Mouse (Mus musculus): Measurements from ENCODE around the gene Gpr137. TPM values are rescaled to one million over a fixed set of nuclear protein-coding genes. Genes with fewer than 3 reads are reported as not detected.
"Not testable (repeated sequence)": the region's sequence is repeated elsewhere in the genome, so short reads cannot be mapped to it uniquely, and the experiment has no call there.

Gene Gpr137
- total and polyA plus RNA-seq, 2 experiments from 2014 or later = 68.5 to 75.2 TPM

DNA sequence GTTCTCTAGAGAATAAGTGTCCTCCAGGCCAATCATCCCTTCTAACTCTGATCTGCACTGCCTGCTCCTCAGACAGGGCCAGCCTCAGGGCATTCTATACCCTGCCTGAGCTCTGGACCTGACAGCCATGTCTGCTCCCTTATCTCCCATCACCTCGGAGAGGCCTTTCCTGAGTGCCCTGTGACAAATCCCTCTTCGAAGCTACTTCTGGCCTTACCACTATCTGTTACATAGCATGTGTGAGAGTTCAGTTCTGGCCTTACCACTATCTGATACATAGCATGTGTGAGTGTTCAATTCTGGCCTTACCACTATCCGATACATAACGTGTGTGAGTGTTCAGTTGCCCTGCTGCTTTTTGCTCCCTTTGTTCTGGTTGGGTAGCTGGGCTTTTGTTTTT lies 27.0 kb downstream of the Gpr137 start:
- TF ChIP-seq CTCF (IDR thresholded peaks at IDR 0.05; ENCODE audit: low read depth) = no peak
- ATAC-seq = no peak
- Histone ChIP-seq H3K27me3 (ENCODE audit: insufficient read depth, low read length) (no peaks in the 10 kb centered on the region), H3K9ac (no peak overlapping the region), H3K9me3 (ENCODE audit: low read length) (no peaks in the 10 kb centered on the region), H3K4me1 (ENCODE audit: insufficient read depth) (peaks cover 3% of the 10 kb centered on the region), H3K36me3 (ENCODE audit: insufficient read depth) (peaks cover 42% of the 10 kb centered on the region), H3K4me3 (ENCODE audit: low read depth, low read length) (no peak overlapping the region), H3K27ac (ENCODE audit: low read depth, low read length) (no peak overlapping the region), H3K4me2 (ENCODE audit: low read depth) (no peak overlapping the region)
- no peak for DNase-seq
- WGBS = 91% methylated on average over 4 of the region's 4 CpGs

DNA sequence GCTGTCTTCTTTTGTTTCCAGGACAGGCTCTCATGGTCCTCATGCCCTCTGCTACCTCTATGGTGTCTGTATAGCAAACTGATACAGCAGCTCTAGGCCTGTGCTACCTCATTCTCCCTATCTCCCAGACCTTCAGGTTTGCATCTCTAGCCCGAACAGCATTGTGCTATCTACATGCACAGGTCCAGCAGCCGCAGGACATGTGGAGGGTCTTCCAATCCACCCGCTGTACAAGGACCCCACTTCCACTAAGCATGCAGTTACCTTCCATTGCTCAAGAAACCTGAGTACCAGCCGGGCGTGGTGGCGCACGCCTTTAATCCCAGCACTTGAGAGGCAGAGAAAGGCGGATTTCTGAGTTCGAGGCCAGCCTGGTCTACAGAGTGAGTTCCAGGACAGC lies 27.7 kb downstream of the Gpr137 start:
- TF ChIP-seq CTCF (IDR thresholded peaks at IDR 0.05; ENCODE audit: low read depth) = no peak

DNA sequence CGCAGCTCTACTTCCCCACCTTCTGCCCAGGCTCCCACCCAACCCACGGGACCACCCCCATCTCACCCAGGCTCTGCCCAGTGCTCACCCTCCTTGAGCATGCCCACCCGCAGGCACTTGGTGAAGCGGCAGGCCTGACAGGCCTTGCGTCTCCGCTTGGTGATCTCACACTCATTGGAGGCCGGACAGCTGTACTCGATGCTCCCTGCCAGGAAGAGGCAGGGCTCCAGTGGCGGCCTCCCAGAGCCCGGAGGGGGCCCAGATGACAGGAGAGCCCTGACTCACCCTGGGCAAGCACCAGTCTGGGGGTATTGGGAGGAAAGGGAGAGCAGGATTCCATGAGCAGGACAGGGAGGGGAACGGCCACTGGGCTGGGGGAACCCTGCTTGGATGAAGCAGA lies 28.3 kb downstream of the Gpr137 start:
- no peak for TF ChIP-seq CTCF (IDR thresholded peaks at IDR 0.05; ENCODE audit: low read depth)
- H3K36me3 ChIP-seq (ENCODE audit: insufficient read depth) = peaks cover 42% of the 10 kb centered on the region
- H3K27ac ChIP-seq (ENCODE audit: low read depth, low read length) = no peak overlapping the region
- H3K4me1 ChIP-seq (ENCODE audit: insufficient read depth) = peaks cover under 1% of the 10 kb centered on the region; the same call in 1 of the 2 replicates
- no peak overlapping the region for H3K4me3 ChIP-seq (ENCODE audit: low read depth, low read length)
- ATAC-seq (no peak), DNase-seq (no peak)
- no peaks in the 10 kb centered on the region for H3K27me3 ChIP-seq (ENCODE audit: insufficient read depth, low read length)
- no peak overlapping the region for H3K9ac ChIP-seq
- WGBS = 88% methylated on average over 11 of the region's 11 CpGs
- H3K4me2 ChIP-seq (ENCODE audit: low read depth) = no peak overlapping the region
- no peaks in the 10 kb centered on the region for H3K9me3 ChIP-seq (ENCODE audit: low read length)

More for the DNA sequence above, 27.7 kb downstream of the Gpr137 start:
- no peak overlapping the region for H3K9ac ChIP-seq
- WGBS = 91% methylated on average over 9 of the region's 9 CpGs
- H3K9me3 ChIP-seq (ENCODE audit: low read length) = no peaks in the 10 kb centered on the region
- no peaks in the 10 kb centered on the region for H3K27me3 ChIP-seq (ENCODE audit: insufficient read depth, low read length)
- no peak overlapping the region for H3K27ac ChIP-seq (ENCODE audit: low read depth, low read length)
- no peak overlapping the region for H3K4me3 ChIP-seq (ENCODE audit: low read depth, low read length)
- H3K36me3 ChIP-seq (ENCODE audit: insufficient read depth) = peaks cover 42% of the 10 kb centered on the region
- H3K4me1 ChIP-seq (ENCODE audit: insufficient read depth) = no peaks in the 10 kb centered on the region
- DNase-seq (no peak), ATAC-seq (no peak)
- H3K4me2 ChIP-seq (ENCODE audit: low read depth) = no peak overlapping the region

DNA sequence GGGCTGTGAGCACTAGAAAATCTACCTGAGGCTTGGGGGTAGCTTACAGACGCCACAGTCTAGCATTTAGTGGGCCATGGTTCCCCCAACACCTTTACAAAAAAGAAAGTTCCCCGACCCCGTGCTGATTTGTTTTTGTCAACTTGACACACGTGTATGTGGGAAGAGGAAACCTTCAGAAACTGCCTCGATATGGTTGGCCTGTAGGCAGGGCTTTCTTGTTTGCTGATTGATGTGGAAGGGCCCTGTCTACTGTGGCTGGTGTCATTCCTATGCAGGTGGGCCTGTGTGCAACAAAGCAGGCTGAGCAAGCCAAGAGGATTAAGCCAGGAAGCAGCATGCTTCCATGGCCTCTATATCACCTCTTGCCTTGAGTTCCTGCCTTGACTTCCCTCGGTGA lies 29.2 kb downstream of the Gpr137 start:
- Histone ChIP-seq H3K9ac (no peak overlapping the region), H3K36me3 (ENCODE audit: insufficient read depth) (peaks cover 38% of the 10 kb centered on the region), H3K27me3 (ENCODE audit: insufficient read depth, low read length) (no peaks in the 10 kb centered on the region), H3K9me3 (ENCODE audit: low read length) (no peaks in the 10 kb centered on the region), H3K4me1 (ENCODE audit: insufficient read depth) (peaks cover 10% of the 10 kb centered on the region), H3K27ac (ENCODE audit: low read depth, low read length) (no peak overlapping the region), H3K4me3 (ENCODE audit: low read depth, low read length) (no peak overlapping the region), H3K4me2 (ENCODE audit: low read depth) (no peak overlapping the region)
- 93% methylated on average over 6 of the region's 6 CpGs for WGBS
- DNase-seq (no peak), ATAC-seq (no peak)
- no peak for TF ChIP-seq CTCF (IDR thresholded peaks at IDR 0.05; ENCODE audit: low read depth)

DNA sequence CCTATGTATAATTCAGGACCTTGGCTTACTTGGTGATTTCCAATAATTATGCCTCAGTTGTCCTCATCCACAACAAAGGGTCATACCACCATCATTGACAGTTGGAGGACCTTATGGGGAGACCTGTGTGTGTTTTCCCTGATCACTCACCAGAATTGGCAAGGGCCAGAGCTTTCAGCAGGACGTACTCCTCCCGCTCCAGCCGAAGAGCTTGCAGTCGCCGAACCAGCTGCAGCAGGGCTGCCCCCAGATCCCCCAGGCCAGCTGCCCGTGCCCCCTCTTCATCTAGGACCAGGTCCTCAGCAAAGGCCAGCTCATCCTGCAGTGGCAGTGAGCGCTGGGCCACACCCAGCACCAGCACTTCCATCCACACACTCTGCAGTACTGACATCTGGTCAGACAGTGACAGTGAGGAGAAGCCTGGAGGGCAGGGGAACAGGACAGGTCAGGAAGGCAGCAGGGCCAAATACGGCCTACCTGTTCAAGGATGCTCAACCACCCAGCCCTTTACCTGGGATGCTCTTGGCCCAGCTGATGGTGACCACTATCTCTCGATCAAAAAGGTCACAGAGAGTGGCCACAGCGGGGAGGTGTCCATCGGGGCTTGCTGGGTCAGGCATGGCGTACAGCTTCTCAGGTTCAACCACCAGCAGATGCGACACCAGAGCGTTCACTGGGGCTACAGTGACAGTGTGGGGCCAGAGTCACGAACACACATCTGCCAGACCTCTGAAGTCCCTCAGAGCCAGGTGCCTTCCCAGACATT lies 29.9 kb downstream of the Gpr137 start:
- 94% methylated on average over 15 of the region's 15 CpGs for WGBS
- DNase-seq = no peak
- Histone ChIP-seq H3K4me3 (ENCODE audit: low read depth, low read length) (no peak overlapping the region), H3K4me1 (ENCODE audit: insufficient read depth) (peaks cover 12% of the 10 kb centered on the region), H3K9ac (no peak overlapping the region), H3K36me3 (ENCODE audit: insufficient read depth) (peaks cover 38% of the 10 kb centered on the region), H3K27ac (ENCODE audit: low read depth, low read length) (no peak overlapping the region), H3K27me3 (ENCODE audit: insufficient read depth, low read length) (no peaks in the 10 kb centered on the region), H3K9me3 (ENCODE audit: low read length) (no peaks in the 10 kb centered on the region), H3K4me2 (ENCODE audit: low read depth) (no peak overlapping the region)
- no peak for ATAC-seq
- no peak for TF ChIP-seq CTCF (IDR thresholded peaks at IDR 0.05; ENCODE audit: low read depth)

DNA sequence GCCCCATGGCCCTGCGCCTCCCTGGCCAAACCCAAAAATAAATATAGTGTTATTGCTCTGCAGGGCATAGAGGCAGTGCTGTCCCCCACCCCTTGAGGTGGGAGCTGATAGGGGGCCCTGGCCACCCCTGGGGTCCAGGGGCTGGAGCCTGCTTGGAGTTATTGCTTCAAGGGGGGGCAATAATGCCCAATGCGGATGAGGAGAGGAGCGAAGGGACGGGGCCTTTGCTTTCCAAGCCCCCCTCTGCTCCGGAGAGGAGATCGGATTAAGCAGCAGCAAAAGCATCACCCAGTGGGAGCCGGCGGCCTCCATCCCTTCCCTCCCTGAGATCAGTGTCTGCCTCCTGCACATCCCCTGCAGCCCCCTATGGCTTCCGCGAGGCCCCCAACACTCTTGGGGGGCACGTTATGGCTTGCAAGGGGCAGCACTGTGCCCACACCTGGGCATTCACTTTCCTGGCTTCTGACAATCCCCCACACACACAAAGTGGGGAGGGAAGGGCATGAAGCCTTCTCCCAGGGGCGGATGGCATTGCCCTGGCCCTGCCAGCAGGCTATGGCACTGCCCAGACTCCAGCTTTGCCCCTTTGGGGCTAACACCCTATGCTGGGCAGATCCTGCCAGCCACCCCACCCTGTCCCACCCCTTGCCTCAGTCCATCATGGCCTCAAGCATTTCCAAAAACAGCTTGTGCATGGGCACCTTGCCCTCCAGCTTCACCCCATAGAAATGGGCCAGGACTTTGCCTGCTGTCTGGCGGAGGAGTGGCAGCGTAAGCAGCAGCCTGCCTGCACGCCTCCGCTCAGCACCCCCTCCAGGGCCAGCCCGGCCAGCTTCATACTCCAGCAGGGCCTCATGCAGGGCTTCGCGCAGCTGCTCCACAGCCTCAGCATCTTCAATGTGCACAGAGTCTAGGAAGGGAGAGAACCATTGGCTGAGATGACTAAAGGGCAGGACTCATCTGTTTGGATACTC lies 30.9 kb downstream of the Gpr137 start:
- H3K27me3 ChIP-seq (ENCODE audit: insufficient read depth, low read length) = no peaks in the 10 kb centered on the region
- H3K9me3 ChIP-seq (ENCODE audit: low read length) = no peaks in the 10 kb centered on the region
- H3K4me1 ChIP-seq (ENCODE audit: insufficient read depth) = peaks cover 12% of the 10 kb centered on the region
- H3K27ac ChIP-seq (ENCODE audit: low read depth, low read length) = no peak overlapping the region
- WGBS = 83% methylated on average over 19 of the region's 19 CpGs
- ATAC-seq (no peak), DNase-seq (no peak)
- no peak overlapping the region for H3K4me3 ChIP-seq (ENCODE audit: low read depth, low read length)
- H3K9ac ChIP-seq = no peak overlapping the region
- no peak overlapping the region for H3K4me2 ChIP-seq (ENCODE audit: low read depth)
- peaks cover 44% of the 10 kb centered on the region for H3K36me3 ChIP-seq (ENCODE audit: insufficient read depth)
- no peak for TF ChIP-seq CTCF (IDR thresholded peaks at IDR 0.05; ENCODE audit: low read depth)

DNA sequence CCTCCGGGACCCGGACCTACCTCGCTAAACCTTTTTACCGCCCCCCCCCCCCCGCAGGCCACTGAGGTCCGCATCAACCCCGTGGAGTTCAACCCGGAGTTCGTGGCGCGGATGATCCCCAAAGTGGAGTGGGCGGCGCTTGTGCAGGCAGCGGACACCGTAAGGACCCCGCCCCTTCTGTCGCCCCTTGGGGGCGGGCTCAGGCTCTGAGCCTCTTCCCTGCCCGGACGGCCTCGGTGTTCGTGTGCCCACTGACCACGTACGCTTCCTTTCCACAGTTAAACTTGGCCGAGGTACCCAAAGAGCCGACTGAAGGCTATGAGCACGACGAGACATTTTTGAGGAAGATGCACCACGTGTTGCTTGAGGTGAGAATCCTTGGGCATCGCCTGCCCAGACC lies 32.0 kb downstream of the Gpr137 start:
- 5% methylated on average over 29 of the region's 30 CpGs for WGBS
- peaks cover 12% of the 10 kb centered on the region for H3K4me1 ChIP-seq (ENCODE audit: insufficient read depth)
- ATAC-seq = peak; percentile 1; the same call in 1 of the 2 replicates
- peak overlapping the region; percentile 63 for H3K9ac ChIP-seq
- not testable (repeated sequence) for H3K27me3 ChIP-seq (ENCODE audit: insufficient read depth, low read length); DNase-seq; H3K9me3 ChIP-seq (ENCODE audit: low read length)
- H3K27ac ChIP-seq (ENCODE audit: low read depth, low read length) = peak overlapping the region; percentile 96
- H3K36me3 ChIP-seq (ENCODE audit: insufficient read depth) = peaks cover 51% of the 10 kb centered on the region
- peak overlapping the region; percentile 77 for H3K4me2 ChIP-seq (ENCODE audit: low read depth)
- H3K4me3 ChIP-seq (ENCODE audit: low read depth, low read length) = peak overlapping the region; percentile 60

All from forebrain, postnatal 0 days (tissue).